Mouse (Mus musculus): ENCODE results near the gene Slc15a2. TPM values are rescaled to one million over a fixed set of nuclear protein-coding genes. Genes with fewer than 3 reads are reported as not detected.

The Slc15a2 gene
- polyA plus RNA-seq (2015; fragmentation: Nextera tagmentation; extraction: Ambion mirVana), result 0.68 and 1.9 TPM in 2 replicates

DNA sequence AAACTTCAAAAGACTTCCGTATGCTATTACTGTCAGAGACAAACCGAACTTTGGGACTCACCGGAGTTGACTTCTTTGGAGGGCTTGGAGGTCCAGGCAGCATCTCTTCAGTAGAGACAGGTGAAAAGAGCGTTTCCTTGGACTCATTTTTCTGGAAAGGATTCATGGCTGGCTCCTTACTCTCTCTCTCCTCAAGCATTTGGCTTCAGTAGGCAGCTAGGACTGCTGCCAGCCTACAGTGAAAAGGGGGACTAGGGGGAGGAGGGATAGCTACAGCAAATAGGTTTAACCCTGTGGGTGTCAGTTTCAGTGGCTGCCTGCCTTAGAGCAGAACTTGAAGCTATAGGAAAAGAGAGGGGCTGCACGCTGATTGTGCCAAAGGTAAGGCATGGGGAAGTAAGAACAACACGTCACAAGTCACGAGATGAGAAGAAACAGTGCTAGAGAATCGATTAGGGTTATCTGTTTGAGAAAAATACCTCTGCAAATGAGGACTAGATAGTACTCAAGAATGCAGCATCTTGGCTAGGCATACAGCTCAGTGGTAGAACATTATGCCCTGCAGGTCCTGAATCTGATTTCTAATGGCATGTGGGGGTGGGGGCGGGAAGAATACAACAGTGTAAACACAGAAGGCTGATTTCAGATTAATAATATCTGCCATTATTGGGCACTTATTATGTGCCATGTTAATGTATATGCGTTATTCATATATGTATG, at the start of gene Slc15a2:
TSS of gene Slc15a2 (minus strand) at position 369 of the 720 bp plus-strand sequence.

DNA sequence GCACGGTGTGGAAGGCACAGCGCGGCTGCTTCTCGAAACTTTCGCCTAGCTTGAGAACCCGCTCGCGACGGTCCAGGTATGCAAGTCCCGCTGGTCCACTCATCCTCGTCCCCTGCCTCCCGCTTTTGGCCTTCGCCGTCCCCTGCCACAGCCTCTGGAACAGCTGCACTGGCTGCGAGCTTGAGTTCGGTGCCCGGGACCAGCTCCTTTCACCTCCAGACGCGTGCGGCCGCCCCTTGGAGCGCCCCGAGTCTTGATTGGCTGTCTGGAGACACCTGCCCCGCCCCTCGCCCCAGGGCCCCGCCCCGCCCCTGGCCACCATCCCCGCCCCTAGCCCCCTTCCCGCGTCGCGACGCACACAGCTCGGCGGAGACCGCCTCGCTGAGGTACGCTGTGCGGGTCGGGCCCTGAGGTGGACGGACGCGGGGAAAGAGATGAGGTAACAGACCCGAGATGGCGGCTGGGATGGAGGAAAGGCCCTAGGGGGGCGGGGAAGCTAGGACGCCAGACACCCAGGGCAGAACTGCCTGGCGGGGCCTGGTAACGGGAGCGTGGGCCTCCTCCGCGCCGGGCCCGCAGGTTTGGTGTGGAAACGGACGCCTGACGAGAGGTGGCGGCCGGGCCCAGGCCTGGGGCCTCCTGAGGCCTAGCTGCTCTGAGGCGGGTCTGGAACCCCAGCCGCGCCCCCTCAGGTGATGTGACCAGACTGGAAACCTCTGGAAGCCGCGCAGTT, 43.5 kb upstream of the Slc15a2 start, which contains the start of gene Iqcb1:
TSS of gene Iqcb1 (plus strand) at position 332 of the 733 bp plus-strand sequence.

Small RNAs within 50 kb of the gene (microRNA-seq; reads per million reads assigned to microRNA genes)
- 0 reads per million in 2 experiments for gene Gm22617

Other genes starting within 250 kb of the Slc15a2 start
- 0.04 and 0.13 TPM in 2 replicates for gene Casr, start 222.8 kb downstream of the Slc15a2 start, polyA plus RNA-seq (2015; fragmentation: Nextera tagmentation; extraction: Ambion mirVana)
- 1.2 and 2.5 TPM in 2 replicates for gene Cd86, start 118.9 kb downstream of the Slc15a2 start, polyA plus RNA-seq (2015; fragmentation: Nextera tagmentation; extraction: Ambion mirVana)
- not detected in 2 replicates for gene Ildr1, start 91.0 kb downstream of the Slc15a2 start, polyA plus RNA-seq (2015; fragmentation: Nextera tagmentation; extraction: Ambion mirVana)
- 19.0 and 22.0 TPM in 2 replicates for gene Iqcb1, start 43.4 kb upstream of the Slc15a2 start, polyA plus RNA-seq (2015; fragmentation: Nextera tagmentation; extraction: Ambion mirVana)
- gene Eaf2, start 90.0 kb upstream of the Slc15a2 start, polyA plus RNA-seq (2015; fragmentation: Nextera tagmentation; extraction: Ambion mirVana), result 0.62 and 1.1 TPM in 2 replicates
- 56.6 and 62.9 TPM in 2 replicates for gene Golgb1, start 90.2 kb upstream of the Slc15a2 start, polyA plus RNA-seq (2015; fragmentation: Nextera tagmentation; extraction: Ambion mirVana)
- gene Hcls1, start 150.0 kb upstream of the Slc15a2 start, polyA plus RNA-seq (2015; fragmentation: Nextera tagmentation; extraction: Ambion mirVana), result 4.6 and 7.2 TPM in 2 replicates
- gene Fbxo40, start 205.5 kb upstream of the Slc15a2 start, polyA plus RNA-seq (2015; fragmentation: Nextera tagmentation; extraction: Ambion mirVana), result 4.7 and 5.1 TPM in 2 replicates
- 1.1 and 1.2 TPM in 2 replicates for gene Polq, start 226.8 kb upstream of the Slc15a2 start, polyA plus RNA-seq (2015; fragmentation: Nextera tagmentation; extraction: Ambion mirVana)

All from skeletal muscle tissue, postnatal 0 days (tissue).